Mouse (Mus musculus) B cell, adult 2 months (primary cell): ENCODE measurements at regions not wholly inside any gene's neighbourhood (a gene's known extent, or its start where the extent isn't known, plus 50 kb on each side); places are given as distances from the start of the nearest gene placed in this dataset.

ENCODE experiments used
- DNase-seq, 2 experiments: peaks; one replicate each; pipeline ENCODE4 v3.0.0; 2022

- DNase-seq: peak; percentile 2 to 10
These were observed 90.3 kb upstream of the Tbx22 start for GRCm38 (mm10) chrX:107577501-107577900.
